Mouse (Mus musculus) neural tube, embryonic 13.5 days (tissue): ENCODE measurements around the gene Ifi27. TPM values are rescaled to one million over a fixed set of nuclear protein-coding genes. Genes with fewer than 3 reads are reported as not detected.

Experiments
- ATAC-seq: fragments of 200-750 bp; cut with Nextera tagmentation; 2 replicates; pipeline ENCODE4 v1.8.0; 2017; ENCODE audit warnings: low read depth, mild to moderate bottlenecking, moderate TSS enrichment, moderate library complexity
- H3K27ac ChIP-seq: fragments of 300-500 bp; sonication (generic); replicated peaks from 2 replicates; pipeline ENCODE4 v1.5.1; 2015; ENCODE audit warnings: moderate library complexity, mild to moderate bottlenecking, inconsistent platforms
- H3K27me3 ChIP-seq: fragments of 300-500 bp; sonication (generic); 2 replicates; pipeline ENCODE4 v1.6.1; 2015; ENCODE audit warnings: mild to moderate bottlenecking, inconsistent platforms
- H3K36me3 ChIP-seq: fragments of 300-500 bp; sonication (generic); 2 replicates; pipeline ENCODE4 v1.6.1; 2015; ENCODE audit warnings: mild to moderate bottlenecking, inconsistent platforms
- H3K4me1 ChIP-seq: fragments of 300-500 bp; sonication (generic); replicated peaks from 2 replicates; pipeline ENCODE4 v1.6.1; 2015; ENCODE audit warnings: inconsistent platforms
- H3K4me2 ChIP-seq: fragments of 300-500 bp; sonication (generic); 2 replicates; pipeline ENCODE4 v1.6.1; 2015; ENCODE audit warnings: inconsistent platforms, mild to moderate bottlenecking, moderate library complexity
- H3K4me3 ChIP-seq: fragments of 300-500 bp; sonication (generic); 2 replicates; pipeline ENCODE4 v1.5.1; 2015; ENCODE audit warnings: mild to moderate bottlenecking, inconsistent platforms
- H3K9ac ChIP-seq: fragments of 300-500 bp; sonication (generic); 2 replicates; pipeline ENCODE4 v1.6.1; 2015; ENCODE audit warnings: moderate library complexity, mild to moderate bottlenecking, inconsistent platforms
- H3K9me3 ChIP-seq: fragments of 300-500 bp; sonication (generic); 2 replicates; pipeline ENCODE4 v1.6.1; 2016; ENCODE audit warnings: inconsistent platforms
- WGBS: fragments of 180-500 bp; shearing (Covaris S2); methylation state at CpG from one replicate; pipeline ENCODE4 v1.1.7; 2015; 5-methylcytosine and 5-hydroxymethylcytosine counted together
- polyA plus RNA-seq: library from polyadenylated mRNA; unstranded; fragments of >200 nt; fragmentation: Nextera tagmentation; extraction: Ambion mirVana; gene quantifications from 2 replicates; pipeline ENCODE4 v1.2.1, GENCODE M21; 2015

Ifi27 gene
- 6.2 and 9.4 TPM in 2 replicates for polyA plus RNA-seq

DNA sequence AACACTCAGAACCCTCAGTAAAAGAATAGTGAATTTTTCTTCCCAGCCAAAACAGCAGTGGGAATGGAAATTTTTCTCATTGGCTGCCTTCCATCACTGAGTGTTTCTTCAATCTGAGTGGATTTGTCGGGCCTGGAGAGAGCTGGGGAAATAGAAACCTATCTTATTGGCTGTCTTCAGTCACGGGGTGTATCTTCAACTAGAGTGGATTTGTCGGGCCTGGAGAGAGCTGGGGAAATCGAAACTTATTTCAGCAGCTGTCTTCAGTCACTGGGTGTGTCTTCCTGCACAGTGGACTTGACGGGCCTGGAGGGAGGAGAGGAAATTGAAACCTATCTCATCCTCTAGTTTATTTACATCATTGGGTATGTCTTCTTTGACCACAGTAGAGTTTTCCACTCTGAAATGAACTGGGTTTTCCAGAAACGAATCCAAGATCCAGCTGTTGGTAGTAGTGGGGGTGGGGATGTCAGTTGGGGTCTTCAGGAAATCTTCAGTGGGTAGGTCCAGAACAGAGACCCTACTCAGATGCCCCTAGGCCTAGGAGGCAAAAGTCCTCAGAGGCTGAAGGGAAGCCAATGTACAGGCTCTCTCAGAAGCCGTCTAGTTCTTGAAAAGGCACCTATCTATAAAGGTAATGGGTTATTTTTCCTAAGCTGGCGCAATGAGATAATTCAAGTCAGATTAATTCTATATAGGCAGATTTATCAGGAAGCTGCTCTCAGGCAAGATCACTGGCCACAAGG lies at the start of gene Ifi27:
TSS of gene Ifi27 (plus strand) at position 226 of the 746 bp plus-strand sequence.
- Histone ChIP-seq H3K36me3 (no peaks in the 10 kb centered on the region), H3K27me3 (0 out of 2 replicates have a peak, but pooled peaks cover under 1% of the 10 kb centered on the region), H3K9me3 (no peaks in the 10 kb centered on the region), H3K4me1 (no peaks in the 10 kb centered on the region), H3K4me2 (no peak within 1 kb of the TSS), H3K27ac (no peak within 1 kb of the TSS), H3K4me3 (no peak within 1 kb of the TSS), H3K9ac (no peak within 1 kb of the TSS)
- 75% methylated on average over 8 of the region's 8 CpGs for WGBS
- ATAC-seq = no peak

DNA sequence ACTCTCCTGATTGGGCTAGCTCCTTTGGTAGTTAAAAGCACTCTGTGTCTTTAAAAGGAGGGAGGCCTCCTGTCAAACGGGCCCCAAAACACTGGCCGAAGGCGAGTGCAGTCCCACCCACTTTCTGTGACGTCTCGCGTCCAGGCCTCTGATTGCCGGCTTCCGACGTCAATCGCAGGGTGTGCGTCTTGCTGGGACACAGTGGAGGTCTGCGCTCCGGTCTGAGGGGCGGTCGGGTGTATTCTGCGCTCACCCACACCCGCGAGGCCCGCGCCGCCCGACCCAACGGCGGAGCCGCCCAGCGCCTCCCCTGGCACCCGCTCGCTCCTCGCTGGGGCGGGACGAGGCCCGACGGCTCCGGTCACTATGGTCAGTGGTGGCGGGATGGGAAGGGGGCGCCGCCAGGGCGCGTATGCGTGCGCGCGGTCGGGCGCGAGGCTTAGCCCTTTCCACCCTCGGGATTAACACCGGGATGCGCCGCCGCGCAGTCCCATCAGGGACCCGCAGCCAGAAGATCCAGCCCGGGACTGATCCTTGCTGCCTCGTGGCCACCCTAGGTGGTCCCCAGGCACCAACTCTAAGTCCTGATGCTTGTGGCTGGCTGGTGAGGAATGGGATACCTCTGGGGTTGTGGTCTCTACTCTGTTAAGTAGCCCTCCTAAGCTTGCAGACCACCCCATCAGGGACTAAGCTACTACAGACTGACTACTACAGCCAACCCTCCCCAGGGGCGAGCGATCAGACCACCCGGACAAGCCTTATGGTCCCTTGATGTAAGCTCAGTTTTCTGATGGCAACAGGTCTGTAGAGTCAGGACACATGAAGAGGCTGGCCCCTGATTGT lies 45.3 kb upstream of the Ifi27 start, which contains the start of gene Otub2:
TSS of gene Otub2 (plus strand) at position 178 of the 843 bp plus-strand sequence.
- H3K4me3 ChIP-seq = peak within 1 kb of the TSS; percentile 74
- H3K4me1 ChIP-seq = peaks cover 14% of the 10 kb centered on the region
- H3K9me3 ChIP-seq = no peaks in the 10 kb centered on the region
- H3K27ac ChIP-seq = peak within 1 kb of the TSS; percentile 79
- peak within 1 kb of the TSS; percentile 92 for H3K9ac ChIP-seq
- 1% methylated on average over 58 of the region's 58 CpGs for WGBS
- no peaks in the 10 kb centered on the region for H3K27me3 ChIP-seq
- peak; percentile 99 for ATAC-seq
- peak within 1 kb of the TSS; percentile 86 for H3K4me2 ChIP-seq
- H3K36me3 ChIP-seq = no peaks in the 10 kb centered on the region

DNA sequence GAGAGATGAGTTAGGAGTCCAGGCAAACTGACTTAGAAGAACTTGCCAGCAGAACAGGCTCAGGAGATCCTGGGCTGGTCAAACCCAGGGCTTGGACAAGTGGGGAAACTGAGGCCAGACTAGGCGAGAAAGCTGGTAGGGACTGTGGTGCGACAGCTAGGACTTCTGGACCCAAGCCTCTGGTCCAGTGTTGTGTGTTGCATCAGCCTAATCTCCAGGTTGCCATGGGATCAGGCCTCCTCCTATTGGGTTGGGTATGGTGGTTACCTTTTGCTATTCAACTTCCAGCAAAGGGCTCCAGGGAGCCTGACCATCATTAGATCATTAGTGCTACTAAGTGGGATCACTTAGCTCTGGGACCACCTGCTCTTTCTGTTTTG lies 44.7 kb upstream of the Ifi27 start:
- 0 out of 2 replicates have a peak, but pooled peaks have one; percentile 4 for ATAC-seq
- H3K4me2 ChIP-seq = peak overlapping the region; percentile 86
- peak overlapping the region; percentile 92 for H3K9ac ChIP-seq
- WGBS = 67% methylated on average over 2 of the region's 2 CpGs
- peaks cover 14% of the 10 kb centered on the region for H3K4me1 ChIP-seq
- H3K36me3 ChIP-seq = no peaks in the 10 kb centered on the region
- H3K27me3 ChIP-seq = no peaks in the 10 kb centered on the region
- H3K9me3 ChIP-seq = no peaks in the 10 kb centered on the region
- no peak overlapping the region for H3K27ac ChIP-seq
- H3K4me3 ChIP-seq = peak overlapping the region; percentile 74

DNA sequence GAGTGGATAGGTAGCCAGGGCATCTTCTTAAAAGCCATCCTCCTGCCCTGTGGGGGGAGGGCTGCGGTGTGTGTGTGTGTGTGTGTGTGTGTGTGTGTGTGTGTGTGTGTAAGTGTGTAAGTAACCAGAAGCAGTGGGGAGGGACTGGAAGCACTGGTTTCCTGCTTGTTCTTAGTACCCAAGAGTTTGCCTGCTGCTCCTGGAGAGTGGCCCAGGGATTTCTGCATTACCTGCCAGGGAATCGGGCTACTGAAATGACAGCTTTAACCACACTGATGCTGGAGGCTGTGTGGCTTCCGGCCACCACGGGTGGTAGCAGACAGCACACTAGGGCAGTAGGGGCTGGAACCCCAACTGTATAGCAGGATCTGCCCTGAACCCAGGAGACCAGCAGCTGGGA lies 44.0 kb upstream of the Ifi27 start:
- no peak overlapping the region for H3K4me3 ChIP-seq
- peaks cover 14% of the 10 kb centered on the region for H3K4me1 ChIP-seq
- 68% methylated on average over 4 of the region's 4 CpGs for WGBS

DNA sequence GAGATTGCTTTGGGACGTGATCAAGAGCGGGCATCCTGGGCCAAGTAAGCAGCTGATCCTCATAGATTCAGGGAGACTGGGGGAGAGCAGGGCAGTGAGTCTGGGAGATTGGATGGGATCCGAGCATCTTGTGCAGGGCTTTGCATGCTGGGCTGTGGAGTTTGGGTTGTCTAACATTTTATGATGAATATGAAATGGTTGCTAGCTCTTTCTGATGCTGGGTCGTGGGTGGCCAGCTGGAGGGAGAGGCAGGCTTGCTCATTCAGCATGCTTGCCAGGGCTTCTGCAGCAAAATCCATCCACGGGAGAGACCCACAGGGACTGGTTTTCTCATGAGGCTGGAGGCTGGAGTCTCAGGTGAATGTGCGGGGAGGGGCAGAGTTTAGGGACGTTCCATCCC lies 42.9 kb upstream of the Ifi27 start:
- Histone ChIP-seq H3K4me3 (no peak overlapping the region), H3K4me2 (no peak overlapping the region), H3K27ac (no peak overlapping the region), H3K9me3 (no peaks in the 10 kb centered on the region), H3K9ac (peak overlapping the region; percentile 13; the same call in 1 of the 2 replicates), H3K27me3 (no peaks in the 10 kb centered on the region), H3K36me3 (no peaks in the 10 kb centered on the region), H3K4me1 (peaks cover 14% of the 10 kb centered on the region)
- WGBS = 83% methylated on average over 7 of the region's 7 CpGs
- no peak for ATAC-seq

More for the DNA sequence above, 44.0 kb upstream of the Ifi27 start:
- H3K36me3 ChIP-seq = no peaks in the 10 kb centered on the region
- no peaks in the 10 kb centered on the region for H3K27me3 ChIP-seq
- no peak for ATAC-seq
- H3K27ac ChIP-seq = no peak overlapping the region
- no peak overlapping the region; the same call in 1 of the 2 replicates for H3K9ac ChIP-seq
- H3K9me3 ChIP-seq = no peaks in the 10 kb centered on the region
- H3K4me2 ChIP-seq = peak overlapping the region; percentile 86; the same call in 1 of the 2 replicates

DNA sequence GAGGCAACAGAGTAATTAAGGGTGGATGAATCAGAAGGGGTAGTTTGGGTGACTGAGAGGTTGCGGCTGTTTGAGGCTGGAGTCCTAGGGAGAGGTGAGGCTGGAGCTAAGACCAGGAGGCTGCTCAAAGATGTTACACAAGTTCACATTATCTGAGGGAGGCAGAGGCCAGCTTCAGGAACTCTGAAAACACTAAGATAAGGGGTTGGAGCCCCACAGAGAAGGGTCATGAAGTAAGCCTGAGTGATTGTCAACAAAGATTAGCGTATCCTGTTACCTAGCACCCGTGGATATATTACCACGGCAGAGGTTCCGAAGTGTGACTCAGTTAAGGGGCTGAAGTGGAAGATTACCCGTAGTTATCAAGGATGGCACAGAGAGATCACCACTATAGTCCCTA lies 40.5 kb upstream of the Ifi27 start:
- Histone ChIP-seq H3K9ac (no peak overlapping the region), H3K27ac (no peak overlapping the region), H3K9me3 (no peaks in the 10 kb centered on the region), H3K36me3 (no peaks in the 10 kb centered on the region), H3K4me1 (peaks cover 14% of the 10 kb centered on the region), H3K4me3 (no peak overlapping the region), H3K4me2 (no peak overlapping the region), H3K27me3 (no peaks in the 10 kb centered on the region)
- ATAC-seq = no peak
- WGBS = 57% methylated on average over 6 of the region's 6 CpGs

DNA sequence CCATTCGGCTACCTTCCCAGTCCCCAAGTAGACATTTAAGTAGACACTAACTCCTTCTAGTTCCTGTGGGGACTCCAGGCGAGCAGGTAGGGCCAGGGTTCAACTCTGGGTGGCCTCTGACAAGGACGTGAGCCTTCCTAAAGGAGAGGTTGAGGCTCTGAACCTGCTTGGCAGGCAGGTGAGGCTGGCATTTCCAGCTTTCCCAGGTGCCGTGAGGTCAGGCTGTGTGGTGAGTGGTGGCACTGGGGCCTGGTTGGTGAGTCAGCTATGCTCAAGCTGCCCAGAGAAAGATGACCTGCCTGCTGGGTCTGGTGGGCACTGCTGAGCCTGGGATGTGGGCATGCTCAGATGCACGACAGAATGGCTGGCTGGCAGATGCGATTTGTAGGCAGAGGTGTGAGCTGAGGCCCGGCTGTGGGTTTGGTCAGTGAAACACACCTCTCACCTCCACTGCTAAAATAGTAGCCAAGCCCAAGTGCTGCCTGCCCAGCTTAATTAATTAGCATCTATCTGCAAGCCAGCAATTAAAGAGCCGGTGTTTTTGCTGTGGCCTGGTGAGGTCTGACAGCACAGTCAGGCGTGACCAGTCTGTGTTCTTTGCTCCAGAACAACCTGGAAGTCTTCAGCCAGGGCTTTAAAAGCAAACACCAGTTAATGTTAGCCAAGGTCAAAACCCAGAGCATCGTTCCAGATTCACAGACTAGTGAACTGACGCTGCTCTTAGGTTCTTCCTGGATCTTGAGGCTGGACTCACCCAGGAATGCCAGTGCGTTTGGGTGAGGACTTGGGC lies 38.3 kb upstream of the Ifi27 start:
- Histone ChIP-seq H3K27me3 (no peaks in the 10 kb centered on the region), H3K4me2 (no peak overlapping the region), H3K9ac (no peak overlapping the region), H3K36me3 (peaks cover 4% of the 10 kb centered on the region), H3K27ac (no peak overlapping the region), H3K4me3 (no peak overlapping the region), H3K4me1 (no peaks in the 10 kb centered on the region; the same call in 1 of the 2 replicates), H3K9me3 (no peaks in the 10 kb centered on the region)
- ATAC-seq = no peak
- 80% methylated on average over 12 of the region's 12 CpGs for WGBS

DNA sequence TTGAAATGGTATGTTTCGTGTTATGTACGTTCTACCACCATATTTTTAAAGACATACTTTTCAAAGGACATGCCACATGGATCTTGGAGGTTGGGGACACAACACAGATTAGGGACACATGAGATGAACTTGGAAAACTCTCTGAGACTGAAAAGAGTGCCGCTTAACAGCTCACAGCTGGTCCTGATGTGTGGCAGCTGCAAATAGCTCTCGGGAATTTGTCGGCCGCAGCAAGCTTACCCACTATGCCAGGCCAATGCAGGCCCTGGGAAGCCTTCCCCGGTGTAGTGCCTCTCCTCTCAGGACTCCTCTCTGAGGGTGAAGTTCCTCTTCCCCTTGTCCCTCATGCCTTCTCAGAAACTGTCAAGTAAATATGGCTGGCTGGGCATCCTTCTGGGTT lies 37.3 kb upstream of the Ifi27 start:
- WGBS = 87% methylated on average over 7 of the region's 7 CpGs
- H3K4me1 ChIP-seq = no peaks in the 10 kb centered on the region; the same call in 1 of the 2 replicates
- H3K27me3 ChIP-seq = no peaks in the 10 kb centered on the region
- H3K4me2 ChIP-seq = no peak overlapping the region
- no peaks in the 10 kb centered on the region for H3K9me3 ChIP-seq
- no peak overlapping the region for H3K4me3 ChIP-seq
- ATAC-seq = no peak
- no peak overlapping the region for H3K27ac ChIP-seq
- H3K36me3 ChIP-seq = peaks cover 14% of the 10 kb centered on the region
- H3K9ac ChIP-seq = no peak overlapping the region

DNA sequence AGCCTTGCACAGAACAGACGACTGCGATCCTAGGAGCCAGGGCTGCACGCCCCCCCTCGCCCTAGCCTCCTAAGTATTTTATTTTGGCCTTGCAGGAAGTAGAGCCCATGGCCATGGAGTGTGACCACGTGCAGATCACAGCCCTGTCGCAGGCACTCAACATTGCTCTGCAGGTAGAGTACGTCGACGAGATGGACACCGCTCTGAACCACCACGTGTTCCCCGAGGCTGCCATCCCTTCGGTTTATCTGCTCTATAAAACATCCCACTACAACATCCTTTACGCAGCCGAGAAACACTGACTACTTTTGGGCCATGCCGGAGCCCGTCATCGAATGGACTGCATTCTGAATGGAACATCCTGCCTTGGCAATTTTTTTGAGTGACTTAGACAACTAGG lies 29.9 kb upstream of the Ifi27 start:
- no peaks in the 10 kb centered on the region for H3K27me3 ChIP-seq
- peaks cover 84% of the 10 kb centered on the region for H3K36me3 ChIP-seq
- ATAC-seq = no peak
- no peak overlapping the region for H3K4me3 ChIP-seq
- no peaks in the 10 kb centered on the region for H3K9me3 ChIP-seq
- H3K27ac ChIP-seq = no peak overlapping the region
- no peak overlapping the region for H3K9ac ChIP-seq
- WGBS = 91% methylated on average over 18 of the region's 18 CpGs
- no peak overlapping the region for H3K4me2 ChIP-seq
- H3K4me1 ChIP-seq = no peaks in the 10 kb centered on the region

DNA sequence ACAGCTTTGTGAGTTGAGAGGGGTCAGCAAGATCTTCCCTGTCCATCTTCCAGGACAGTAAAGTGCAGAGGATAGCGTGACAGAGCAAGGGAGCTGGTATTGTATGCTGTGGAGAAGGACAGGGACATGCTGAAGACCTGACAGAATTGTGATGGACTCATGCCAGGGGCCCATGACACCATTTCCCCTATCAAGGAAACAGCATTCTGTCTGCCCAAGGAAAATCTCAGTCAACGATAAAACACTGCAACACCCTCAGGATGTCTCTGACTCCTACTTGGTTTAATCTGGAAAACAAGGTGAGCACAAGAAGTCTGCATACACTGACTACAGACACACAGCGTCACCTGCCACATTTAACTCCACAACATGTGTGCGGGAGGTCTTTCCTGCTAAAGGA lies 26.3 kb upstream of the Ifi27 start, which contains the start of gene 9330161L09Rik:
TSS of gene 9330161L09Rik (minus strand) at position 101 of the 400 bp plus-strand sequence.
- 97% methylated on average over 4 of the region's 4 CpGs for WGBS

DNA sequence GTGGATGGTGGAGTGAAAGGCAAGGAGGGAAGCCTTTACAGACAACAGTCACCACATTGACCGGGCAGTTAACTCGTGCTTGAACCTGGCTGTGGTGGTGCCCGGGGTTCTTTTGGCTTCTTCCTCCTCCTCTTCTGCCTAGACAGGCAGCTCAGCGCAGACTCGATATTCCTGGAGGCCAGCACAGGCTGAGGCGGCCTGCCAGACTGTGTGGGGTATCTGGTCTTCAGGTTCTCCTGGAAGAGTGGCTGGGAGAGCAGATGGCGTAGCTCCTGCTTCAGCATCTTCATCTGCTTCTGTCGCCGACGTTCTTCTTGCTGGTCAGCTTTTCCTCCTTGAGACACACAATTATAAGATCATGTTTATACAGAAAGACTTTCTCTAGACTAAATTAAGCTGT lies 25.9 kb upstream of the Ifi27 start:
- Histone ChIP-seq H3K9ac (no peak overlapping the region), H3K4me2 (no peak overlapping the region), H3K36me3 (peaks cover 98% of the 10 kb centered on the region), H3K27ac (no peak overlapping the region), H3K4me1 (no peaks in the 10 kb centered on the region), H3K9me3 (no peaks in the 10 kb centered on the region), H3K27me3 (no peaks in the 10 kb centered on the region), H3K4me3 (no peak overlapping the region)
- ATAC-seq = no peak
- WGBS = 92% methylated on average over 10 of the region's 10 CpGs

More for the DNA sequence above, 26.3 kb upstream of the Ifi27 start, which contains the start of gene 9330161L09Rik:
- no peak for ATAC-seq
- H3K9ac ChIP-seq = no peak within 1 kb of the TSS
- no peaks in the 10 kb centered on the region for H3K27me3 ChIP-seq
- no peak within 1 kb of the TSS for H3K27ac ChIP-seq
- no peaks in the 10 kb centered on the region for H3K4me1 ChIP-seq
- H3K4me3 ChIP-seq = no peak within 1 kb of the TSS
- H3K9me3 ChIP-seq = no peaks in the 10 kb centered on the region
- H3K36me3 ChIP-seq = peaks cover 98% of the 10 kb centered on the region
- H3K4me2 ChIP-seq = no peak within 1 kb of the TSS
